Mouse (Mus musculus): ENCODE measurements around the gene Cd101.

- TF ChIP-seq CTCF (IDR thresholded peaks at IDR 0.05; ENCODE audit: extremely low read depth, insufficient read depth, insufficient read length, insufficient replicate concordance) (no peak), POLR2A (IDR thresholded peaks at IDR 0.05; ENCODE audit: low read depth, low read length) (no peak)
Observed at GRCm38 (mm10) chr3:101005392-101005791, 24.0 kb downstream of the Cd101 start.

Measured in spleen, adult 2 months (tissue).